Mouse (Mus musculus) thymus, postnatal 25 days (tissue): ENCODE measurements around the gene Otud6a.
"Not testable (repeated sequence)": the region's sequence is repeated elsewhere in the genome, so short reads cannot be mapped to it uniquely, and the experiment has no call there.

Source experiments
- DNase-seq: peaks from one replicate; pipeline ENCODE4 v3.0.0; 2022

Otud6a gene

GRCm38 (mm10) chrX:100428693-100429092 is at the start of gene Otud6a:
TSS of gene Otud6a (plus strand) at chrX:100429013.
- DNase-seq: no peak

GRCm38 (mm10) chrX:100389887-100390286 is 38.9 kb upstream of the Otud6a start:
- DNase-seq: no peak

- peak; percentile 1 for DNase-seq
Measured at GRCm38 (mm10) chrX:100392304-100392703, 36.5 kb upstream of the Otud6a start.

- no peak for DNase-seq
Measured at GRCm38 (mm10) chrX:100394223-100394861, 34.5 kb upstream of the Otud6a start.

DNA sequence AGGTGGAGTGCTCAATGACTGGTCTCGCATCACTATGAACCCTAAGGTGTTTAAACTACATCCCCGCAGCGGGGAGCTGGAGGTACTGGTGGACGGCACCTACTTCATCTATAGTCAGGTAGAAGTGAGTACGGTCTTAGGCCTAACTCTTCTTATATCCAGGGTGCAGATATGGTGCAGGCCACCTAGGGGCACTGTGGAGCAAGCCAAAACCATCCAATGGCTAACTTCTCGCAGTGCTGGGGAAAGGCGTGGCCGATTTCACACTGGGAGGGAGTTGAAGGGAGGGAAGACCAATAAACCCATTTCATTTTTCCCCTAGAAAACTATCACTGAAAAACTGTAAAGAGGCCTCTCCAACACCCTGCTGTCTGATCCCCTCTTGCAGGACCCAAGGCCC is 33.8 kb upstream of the Otud6a start:
- DNase-seq: no peak

- no peak for DNase-seq
Measured at GRCm38 (mm10) chrX:100400900-100401299, 27.9 kb upstream of the Otud6a start.

- DNase-seq: no peak
Measured at GRCm38 (mm10) chrX:100401657-100402056, 27.2 kb upstream of the Otud6a start.

- no peak for DNase-seq
Measured at GRCm38 (mm10) chrX:100409245-100409644, 19.6 kb upstream of the Otud6a start.

- DNase-seq: no peak
Measured at GRCm38 (mm10) chrX:100432311-100432710, 3.5 kb downstream of the Otud6a start.

DNA sequence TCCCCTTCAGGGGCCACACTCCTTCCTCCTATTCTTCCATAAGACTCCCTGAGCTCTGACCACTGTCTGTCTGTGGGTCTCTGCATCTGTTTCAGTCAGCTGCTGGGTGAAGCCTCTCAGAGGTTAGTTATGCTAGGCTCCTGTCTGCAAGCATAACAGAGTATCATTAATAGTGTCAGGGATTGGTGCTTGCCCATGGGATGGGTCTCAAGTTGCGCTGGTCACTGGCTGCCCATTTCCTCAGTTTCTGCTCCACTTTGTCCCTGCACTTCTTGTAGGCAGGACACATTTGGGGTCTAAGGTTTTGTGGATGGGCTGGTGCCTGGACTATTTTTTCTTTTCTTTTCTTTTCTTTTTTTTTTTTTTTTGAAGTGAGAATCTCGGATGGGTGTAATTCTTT is 13.8 kb downstream of the Otud6a start, which contains the start of gene Awat2:
Gene Awat2 (minus strand): TSS at position 101 of the 400 bp plus-strand sequence.
- not testable (repeated sequence) for DNase-seq

- no peak for DNase-seq
Measured at GRCm38 (mm10) chrX:100443532-100443931, 14.7 kb downstream of the Otud6a start.

GRCm38 (mm10) chrX:100468047-100468446 is 39.2 kb downstream of the Otud6a start:
- no peak for DNase-seq

- DNase-seq: no peak
Measured at GRCm38 (mm10) chrX:100470126-100470525, 41.3 kb downstream of the Otud6a start.

GRCm38 (mm10) chrX:100471491-100471890 is 42.7 kb downstream of the Otud6a start:
- no peak for DNase-seq

- no peak for DNase-seq
Measured at GRCm38 (mm10) chrX:100475569-100476223, 46.9 kb downstream of the Otud6a start.
